Mouse (Mus musculus): ENCODE measurements around the gene Txnrd2. TPM values are rescaled to one million over a fixed set of nuclear protein-coding genes. Genes with fewer than 3 reads are reported as not detected.
A peak's percentile ranks its signal among the peaks of the same experiment; 100 is the strongest.

Gene Txnrd2
- polyA plus RNA-seq, 1 experiment from 2014 or later, result 23.4 TPM

DNA sequence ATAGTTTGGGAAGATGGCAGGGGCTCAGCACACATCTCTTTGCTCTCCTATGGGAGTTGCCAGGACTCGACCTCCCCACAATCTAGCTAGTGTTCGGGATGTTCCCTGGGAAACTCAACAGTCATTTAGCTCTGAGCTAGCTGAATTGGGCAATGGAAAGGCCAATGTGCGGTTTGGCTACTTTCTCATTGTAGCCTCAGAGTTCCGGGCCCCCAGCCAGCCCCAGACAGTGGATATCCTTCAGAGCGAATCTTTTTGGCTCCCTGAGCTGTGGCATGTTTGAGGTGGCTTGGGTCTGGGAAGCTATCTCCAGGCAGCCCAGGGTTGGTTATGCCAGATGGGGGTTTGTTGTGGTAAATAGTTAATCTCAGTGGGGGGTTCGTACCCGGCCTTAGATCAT, 39.7 kb upstream of the Txnrd2 start:
- WGBS, result 72% methylated on average over 7 of the region's 7 CpGs
- H3K27ac ChIP-seq, result peak overlapping the region; percentile 27; the same call in 1 of the 2 replicates

DNA sequence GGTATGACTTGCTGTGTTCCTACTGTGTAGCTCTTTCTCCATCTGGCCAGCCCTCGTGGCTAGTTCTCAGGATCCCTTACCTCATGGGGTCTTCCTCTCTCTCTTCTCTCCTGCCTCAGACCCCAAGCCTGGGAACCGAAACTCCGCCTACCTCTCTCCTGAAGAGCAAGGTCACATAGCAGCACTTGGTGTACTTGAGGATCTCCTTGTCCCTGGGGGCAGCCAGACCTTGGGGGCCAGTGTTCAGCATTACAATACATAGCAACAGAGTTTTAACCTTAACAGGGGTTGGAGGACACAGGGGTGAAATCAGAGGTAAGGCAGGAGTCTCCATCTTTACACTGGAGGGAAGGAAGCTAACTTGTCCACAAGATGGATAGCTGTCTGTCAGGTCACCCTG, 39.2 kb upstream of the Txnrd2 start:
- H3K4me2 ChIP-seq, result no peak overlapping the region
- ATAC-seq, result no peak
- WGBS, result 57% methylated on average over 3 of the region's 3 CpGs
- H3K9ac ChIP-seq, result no peak overlapping the region
- H3K36me3 ChIP-seq (ENCODE audit: poor library complexity, severe bottlenecking), result no peaks in the 10 kb centered on the region
- H3K4me1 ChIP-seq, result peaks cover 66% of the 10 kb centered on the region
- no peaks in the 10 kb centered on the region for H3K27me3 ChIP-seq
- no peak overlapping the region for H3K4me3 ChIP-seq
- no peaks in the 10 kb centered on the region for H3K9me3 ChIP-seq (replicated peaks)
- H3K27ac ChIP-seq, result no peak overlapping the region

More for the DNA sequence above, 39.7 kb upstream of the Txnrd2 start:
- no peak overlapping the region for H3K4me3 ChIP-seq
- H3K27me3 ChIP-seq, result no peaks in the 10 kb centered on the region
- no peak for ATAC-seq
- H3K9me3 ChIP-seq (replicated peaks), result no peaks in the 10 kb centered on the region
- peaks cover 70% of the 10 kb centered on the region for H3K4me1 ChIP-seq
- H3K4me2 ChIP-seq, result no peak overlapping the region
- no peaks in the 10 kb centered on the region for H3K36me3 ChIP-seq (ENCODE audit: poor library complexity, severe bottlenecking)
- H3K9ac ChIP-seq, result no peak overlapping the region

DNA sequence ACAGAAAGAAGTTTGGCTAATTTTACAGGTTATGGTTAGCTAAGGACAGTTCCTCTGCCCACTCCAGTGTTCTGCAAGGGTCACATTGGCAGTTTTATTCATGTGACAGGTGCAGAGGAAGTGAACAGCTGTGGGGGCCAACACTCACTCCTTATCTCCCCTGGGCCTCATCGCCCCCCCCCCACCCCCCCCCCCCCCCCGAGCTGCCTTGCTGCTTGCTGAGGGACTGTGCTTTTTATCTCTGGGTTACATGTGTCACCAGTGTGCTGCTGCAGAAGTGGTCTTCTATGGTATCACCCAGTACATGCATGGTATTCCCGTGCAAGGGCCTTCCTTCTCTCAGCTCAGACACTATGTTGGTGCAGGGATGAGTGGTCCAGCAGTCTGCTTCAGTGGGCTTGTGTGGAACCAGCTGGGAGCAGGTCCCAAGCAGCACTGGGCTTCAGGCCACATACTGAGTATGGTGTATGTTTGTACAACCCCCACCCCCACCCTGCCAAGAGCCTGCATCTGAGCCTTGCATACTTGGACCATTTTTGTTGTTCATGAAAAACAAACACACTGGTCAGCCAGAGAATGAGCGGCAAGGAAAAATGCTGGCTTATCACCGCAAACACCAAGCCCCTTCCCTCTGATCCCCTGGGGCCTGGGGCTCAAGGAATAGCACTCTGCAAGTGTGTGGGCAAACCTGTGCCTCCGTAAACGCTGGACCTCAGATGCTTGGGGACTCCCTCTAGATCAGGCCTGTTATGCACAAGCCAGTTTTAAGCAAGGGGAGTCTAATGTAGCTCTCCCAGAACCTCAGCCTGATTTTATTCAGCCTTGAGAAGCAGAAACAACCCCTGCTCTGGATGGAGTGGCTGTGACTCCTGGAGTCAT, 38.2 kb upstream of the Txnrd2 start:
- ATAC-seq, result no peak
- H3K27me3 ChIP-seq, result no peaks in the 10 kb centered on the region
- no peaks in the 10 kb centered on the region for H3K9me3 ChIP-seq (replicated peaks)
- no peaks in the 10 kb centered on the region for H3K36me3 ChIP-seq (ENCODE audit: poor library complexity, severe bottlenecking)
- no peak overlapping the region for H3K4me3 ChIP-seq
- no peak overlapping the region; the same call in 1 of the 2 replicates for H3K4me2 ChIP-seq
- H3K9ac ChIP-seq, result 0 out of 2 replicates have a peak overlapping the region, but pooled peaks have one; percentile 3
- WGBS, result 51% methylated on average over 6 of the region's 7 CpGs
- H3K4me1 ChIP-seq, result peaks cover 64% of the 10 kb centered on the region
- peak overlapping the region; percentile 12; the same call in 1 of the 2 replicates for H3K27ac ChIP-seq

DNA sequence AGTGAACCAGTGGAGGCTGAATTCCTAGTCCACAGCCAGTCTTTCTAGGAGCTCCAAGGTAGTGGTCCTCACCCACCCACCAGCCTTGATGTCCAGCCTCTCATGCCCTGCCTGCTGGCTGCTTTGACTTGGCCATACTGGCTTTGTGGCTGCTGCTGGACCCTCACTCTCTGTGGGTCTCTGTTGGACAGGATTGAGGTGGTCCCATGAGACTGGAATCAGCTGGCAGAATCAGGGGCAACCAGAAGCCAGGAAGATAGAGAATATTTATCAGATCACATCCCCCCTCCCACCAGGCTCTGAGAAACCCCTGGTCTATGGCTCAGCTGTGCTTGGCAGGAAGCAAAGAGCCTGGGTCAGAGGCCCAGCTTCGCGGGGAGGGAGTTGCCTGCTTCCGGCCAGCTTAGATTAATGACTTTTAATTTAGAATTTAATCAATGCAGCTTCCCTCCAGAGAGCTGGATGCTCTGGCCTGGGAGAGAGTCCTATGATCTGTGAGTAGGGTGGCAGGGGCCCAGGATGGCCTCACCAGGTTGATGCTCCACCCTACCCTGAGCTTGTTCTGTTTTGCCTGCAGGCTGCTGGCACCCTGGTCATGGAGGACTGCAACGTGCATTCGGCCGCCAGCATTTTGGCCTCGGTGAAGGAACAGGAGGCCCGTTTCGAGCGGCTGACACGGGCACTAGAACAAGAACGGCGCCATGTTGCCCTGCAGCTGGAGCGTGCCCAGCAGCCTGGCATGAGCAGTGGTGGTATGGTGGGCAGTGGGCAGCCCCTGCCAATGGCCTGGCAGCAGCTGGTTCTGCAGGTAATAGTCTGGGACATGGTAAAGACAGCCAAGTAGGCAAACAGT, 37.4 kb upstream of the Txnrd2 start:
- ATAC-seq, result no peak
- 85% methylated on average over 14 of the region's 14 CpGs for WGBS
- no peaks in the 10 kb centered on the region for H3K9me3 ChIP-seq (replicated peaks)
- no peaks in the 10 kb centered on the region for H3K27me3 ChIP-seq
- H3K27ac ChIP-seq, result peak overlapping the region; percentile 12
- no peak overlapping the region for H3K4me3 ChIP-seq
- peak overlapping the region; percentile 3; the same call in 1 of the 2 replicates for H3K9ac ChIP-seq
- H3K4me2 ChIP-seq, result no peak overlapping the region
- H3K4me1 ChIP-seq, result peaks cover 63% of the 10 kb centered on the region
- H3K36me3 ChIP-seq (ENCODE audit: poor library complexity, severe bottlenecking), result no peaks in the 10 kb centered on the region

DNA sequence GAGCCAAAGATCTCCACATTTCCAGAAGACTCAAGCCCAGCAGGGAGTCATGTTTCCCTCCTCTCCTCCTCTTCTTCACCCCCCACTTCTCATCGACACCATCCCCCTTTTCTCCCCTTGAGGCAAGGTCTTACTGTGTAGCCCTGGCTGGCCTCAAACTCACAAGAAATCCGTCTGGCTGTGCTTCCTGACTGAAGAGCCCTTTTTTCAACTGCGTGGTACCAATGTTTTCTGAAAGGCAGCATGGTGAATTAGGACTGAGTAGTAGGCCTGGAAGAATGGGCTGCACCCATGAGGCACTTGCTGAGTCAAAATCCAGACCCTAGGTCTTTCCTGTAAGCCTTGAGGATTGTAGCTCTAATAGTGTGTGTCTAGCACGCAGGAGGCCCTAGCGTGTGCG, 35.8 kb upstream of the Txnrd2 start:
- H3K9me3 ChIP-seq (replicated peaks), result no peaks in the 10 kb centered on the region
- 78% methylated on average over 6 of the region's 6 CpGs for WGBS
- no peaks in the 10 kb centered on the region for H3K36me3 ChIP-seq (ENCODE audit: poor library complexity, severe bottlenecking)
- ATAC-seq, result no peak
- peaks cover 68% of the 10 kb centered on the region for H3K4me1 ChIP-seq
- H3K4me3 ChIP-seq, result no peak overlapping the region
- H3K4me2 ChIP-seq, result no peak overlapping the region
- H3K27ac ChIP-seq, result no peak overlapping the region
- no peak overlapping the region for H3K9ac ChIP-seq
- no peaks in the 10 kb centered on the region for H3K27me3 ChIP-seq

DNA sequence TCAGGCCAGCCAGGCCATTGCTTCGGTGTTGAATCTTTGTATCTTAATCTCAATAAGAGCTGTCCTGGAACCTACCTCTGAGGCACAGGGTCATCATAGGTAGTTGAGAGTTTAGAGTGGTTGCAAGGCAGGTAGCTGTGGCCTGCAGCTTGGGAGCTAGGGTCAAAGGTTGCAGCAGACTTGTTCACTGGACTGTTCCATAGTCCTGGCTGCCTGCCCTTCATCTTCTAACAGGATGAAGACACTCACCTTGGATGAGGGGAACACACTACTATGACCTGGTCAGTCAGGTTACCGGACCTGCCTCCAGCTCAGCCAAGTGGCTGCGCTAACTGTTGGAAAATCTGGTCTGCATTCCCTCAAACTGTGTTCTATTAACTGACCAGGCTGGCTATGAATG, 35.1 kb upstream of the Txnrd2 start:
- no peak for ATAC-seq
- no peak overlapping the region for H3K4me2 ChIP-seq
- H3K27ac ChIP-seq, result no peak overlapping the region
- no peaks in the 10 kb centered on the region for H3K27me3 ChIP-seq
- H3K4me1 ChIP-seq, result peaks cover 74% of the 10 kb centered on the region
- no peak overlapping the region for H3K4me3 ChIP-seq
- H3K36me3 ChIP-seq (ENCODE audit: poor library complexity, severe bottlenecking), result no peaks in the 10 kb centered on the region
- no peaks in the 10 kb centered on the region for H3K9me3 ChIP-seq (replicated peaks)
- no peak overlapping the region for H3K9ac ChIP-seq
- WGBS, result 94% methylated on average over 3 of the region's 3 CpGs

DNA sequence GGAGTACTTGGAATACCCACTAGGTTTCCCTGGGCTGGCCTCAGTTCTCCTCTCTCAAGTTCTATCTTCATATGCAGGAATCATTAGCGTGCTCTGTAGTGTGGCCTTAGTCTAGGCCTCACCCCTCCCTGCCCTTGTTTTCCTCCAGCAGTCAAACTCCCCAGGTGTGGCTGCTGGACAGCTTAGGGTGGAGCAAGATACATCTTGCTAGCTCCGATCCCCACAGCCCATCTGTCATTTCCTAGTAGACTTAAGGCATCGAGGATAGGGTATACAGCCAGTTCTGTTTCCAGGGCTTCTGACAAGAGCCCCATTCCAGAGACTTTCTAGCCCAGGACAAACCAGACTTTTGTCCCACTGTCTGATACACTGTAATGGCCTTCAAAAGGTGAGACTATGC, 34.5 kb upstream of the Txnrd2 start:
- H3K4me2 ChIP-seq, result no peak overlapping the region
- peak overlapping the region; percentile 91 for H3K27ac ChIP-seq
- H3K4me3 ChIP-seq, result 0 out of 2 replicates have a peak overlapping the region, but pooled peaks have one; percentile 70
- peaks cover 6% of the 10 kb centered on the region for H3K36me3 ChIP-seq (ENCODE audit: poor library complexity, severe bottlenecking)
- no peaks in the 10 kb centered on the region for H3K9me3 ChIP-seq (replicated peaks)
- ATAC-seq, result no peak
- no peaks in the 10 kb centered on the region for H3K27me3 ChIP-seq
- 85% methylated on average over 3 of the region's 3 CpGs for WGBS
- H3K4me1 ChIP-seq, result peaks cover 74% of the 10 kb centered on the region
- H3K9ac ChIP-seq, result no peak overlapping the region

DNA sequence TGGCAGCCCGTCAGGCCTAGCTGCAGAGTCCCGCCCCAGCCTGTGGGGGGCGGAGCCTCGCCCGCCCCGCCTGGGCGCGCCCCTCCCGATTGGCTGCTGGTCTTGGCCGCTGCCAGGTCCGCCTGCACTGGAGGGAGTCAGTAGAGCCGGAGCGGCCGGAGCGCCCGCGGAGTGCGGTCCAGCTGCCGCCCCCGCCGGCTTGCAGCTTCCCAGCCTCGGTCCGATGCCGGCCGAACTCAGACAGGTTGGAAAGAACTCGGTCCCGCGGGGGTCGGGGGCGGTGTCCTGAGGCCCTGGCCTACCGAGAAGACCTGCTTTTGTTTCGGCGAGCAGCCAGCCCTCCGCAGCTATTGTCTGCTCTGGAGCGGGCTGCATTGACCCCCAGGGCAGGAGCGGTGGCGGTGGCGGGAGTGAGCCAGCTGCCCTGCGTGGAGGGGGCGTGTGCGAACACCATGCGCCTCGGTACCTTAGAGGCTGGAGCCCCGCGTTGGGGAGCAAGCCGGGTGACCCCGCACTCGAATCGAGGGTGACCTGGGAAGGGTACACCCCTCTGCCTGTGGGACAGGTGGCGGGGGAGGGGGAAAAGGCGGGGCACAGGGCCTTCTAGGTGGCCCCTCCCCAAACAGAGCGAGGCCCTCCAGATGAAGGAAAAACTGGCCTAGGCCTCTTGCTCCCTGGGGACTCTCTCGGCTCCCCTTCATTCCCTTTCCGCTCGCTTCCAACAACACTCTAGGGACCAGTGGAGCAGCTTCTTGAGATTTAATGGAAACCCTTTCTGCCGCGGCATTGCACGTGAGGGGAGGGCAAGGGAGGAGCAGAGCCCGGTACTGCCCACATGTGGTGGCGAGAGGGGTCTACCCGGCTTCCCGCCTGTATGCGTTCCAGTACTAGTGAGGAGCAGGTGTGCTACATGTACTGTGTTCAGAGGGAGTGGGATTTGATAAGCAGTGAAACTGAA, 33.4 kb upstream of the Txnrd2 start:
- Histone ChIP-seq H3K27me3 (no peaks in the 10 kb centered on the region), H3K9ac (peak overlapping the region; percentile 91), H3K4me3 (peak overlapping the region; percentile 70), H3K27ac (peak overlapping the region; percentile 91), H3K36me3 (ENCODE audit: poor library complexity, severe bottlenecking) (peaks cover 16% of the 10 kb centered on the region), H3K4me2 (peak overlapping the region; percentile 73), H3K4me1 (peaks cover 66% of the 10 kb centered on the region), H3K9me3 (replicated peaks) (no peaks in the 10 kb centered on the region)
- 0% methylated on average over 46 of the region's 63 CpGs for WGBS
- peak; percentile 79 for ATAC-seq

DNA sequence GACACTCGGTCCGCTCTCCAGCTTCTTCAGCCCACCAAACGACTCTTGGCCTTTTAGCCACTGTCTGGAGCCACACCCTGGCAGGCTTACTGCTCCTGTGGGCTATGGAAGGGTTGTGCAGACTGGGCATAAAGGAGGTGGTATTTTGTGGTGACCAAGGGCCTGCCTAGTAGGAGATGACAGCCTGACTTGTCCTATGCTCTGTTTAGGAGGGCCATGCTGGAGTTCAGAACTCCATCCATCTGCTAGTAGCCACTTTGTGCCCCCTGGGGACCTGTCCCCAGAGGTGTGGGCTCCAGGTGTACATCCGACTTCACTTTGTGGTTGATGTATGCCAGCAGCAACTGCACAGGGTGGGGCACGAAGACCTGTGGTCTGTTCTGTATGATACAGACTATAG, 32.6 kb upstream of the Txnrd2 start:
- Histone ChIP-seq H3K36me3 (ENCODE audit: poor library complexity, severe bottlenecking) (peaks cover 24% of the 10 kb centered on the region), H3K27ac (peak overlapping the region; percentile 91), H3K9me3 (replicated peaks) (no peaks in the 10 kb centered on the region), H3K4me2 (peak overlapping the region; percentile 73), H3K4me3 (peak overlapping the region; percentile 70), H3K27me3 (no peaks in the 10 kb centered on the region), H3K9ac (peak overlapping the region; percentile 91), H3K4me1 (peaks cover 62% of the 10 kb centered on the region)
- WGBS, result 41% methylated on average over 5 of the region's 5 CpGs
- ATAC-seq, result no peak

DNA sequence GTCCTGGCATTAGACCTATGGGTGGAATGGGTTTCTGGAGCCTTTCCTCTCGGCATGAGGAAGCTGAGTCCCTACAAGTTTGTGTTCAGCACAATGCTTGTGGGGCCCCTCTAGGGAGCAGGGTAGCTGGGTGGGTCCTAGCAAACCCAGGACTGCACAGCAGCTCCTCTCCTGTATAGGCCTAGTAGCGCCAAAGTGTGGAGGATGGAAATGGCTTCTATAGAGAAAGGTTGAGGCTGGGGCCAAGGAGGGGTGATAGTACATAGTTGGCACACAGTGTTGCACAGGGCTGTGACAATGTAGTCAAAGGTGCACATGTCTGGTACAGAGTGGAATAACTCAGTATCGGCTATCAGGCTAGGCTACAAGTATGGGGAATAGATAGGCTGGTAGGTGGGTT, 32.1 kb upstream of the Txnrd2 start:
- Histone ChIP-seq H3K9ac (peak overlapping the region; percentile 91), H3K36me3 (ENCODE audit: poor library complexity, severe bottlenecking) (peaks cover 29% of the 10 kb centered on the region), H3K4me3 (peak overlapping the region; percentile 70)

More for the DNA sequence above, 32.1 kb upstream of the Txnrd2 start:
- WGBS, result 46% methylated on average over 3 of the region's 3 CpGs
- ATAC-seq, result no peak
- Histone ChIP-seq H3K9me3 (replicated peaks) (no peaks in the 10 kb centered on the region), H3K4me1 (peaks cover 62% of the 10 kb centered on the region), H3K27ac (peak overlapping the region; percentile 91), H3K27me3 (no peaks in the 10 kb centered on the region), H3K4me2 (peak overlapping the region; percentile 73)

Data from forebrain, embryonic 13.5 days (tissue).